Mouse (Mus musculus): ENCODE measurements around the gene Kng1. TPM values are rescaled to one million over a fixed set of nuclear protein-coding genes. Genes with fewer than 3 reads are reported as not detected.
"Not testable (repeated sequence)": the region's sequence is repeated elsewhere in the genome, so short reads cannot be mapped to it uniquely, and the experiment has no call there.

Kng1 gene
- 0.13 and 0.59 TPM in 2 replicates for polyA plus RNA-seq (2014; fragmentation: Nextera tagmentation; extraction: Ambion mirVana)

- ATAC-seq (ENCODE audit: insufficient number of reproducible peaks, insufficient read depth, low FRiP score, low read depth); H3K27me3 ChIP-seq (ENCODE audit: control insufficient read depth, insufficient read depth, low read length); H3K4me2 ChIP-seq (replicated peaks; ENCODE audit: low read depth, low read length); H3K36me3 ChIP-seq (ENCODE audit: control insufficient read depth, insufficient read depth, low read length); H3K9ac ChIP-seq (replicated peaks; ENCODE audit: low read depth, low read length); H3K4me3 ChIP-seq (ENCODE audit: low read depth, low read length); H3K4me1 ChIP-seq (ENCODE audit: control insufficient read depth, insufficient read depth, low read length); H3K27ac ChIP-seq (ENCODE audit: low read length); H3K9me3 ChIP-seq (ENCODE audit: control insufficient read depth, low read depth, low read length): not testable (repeated sequence)
- WGBS = 77% methylated on average over 1 of the region's 1 CpGs
These were observed at the start of gene Kng1 for GRCm38 (mm10) chr16:23057668-23058447. Gene Kng1 (plus strand): TSS chr16:23057865.

- H3K4me1 ChIP-seq (ENCODE audit: control insufficient read depth, insufficient read depth, low read length); H3K4me2 ChIP-seq (replicated peaks; ENCODE audit: low read depth, low read length); H3K27ac ChIP-seq (ENCODE audit: low read length): not testable (repeated sequence)
These were observed 43.9 kb upstream of the Kng1 start for GRCm38 (mm10) chr16:23013786-23014185.

GRCm38 (mm10) chr16:23014645-23015044 lies 43.0 kb upstream of the Kng1 start:
- not testable (repeated sequence) for ATAC-seq (ENCODE audit: insufficient number of reproducible peaks, insufficient read depth, low FRiP score, low read depth); H3K9me3 ChIP-seq (ENCODE audit: control insufficient read depth, low read depth, low read length); H3K4me2 ChIP-seq (replicated peaks; ENCODE audit: low read depth, low read length); H3K4me3 ChIP-seq (ENCODE audit: low read depth, low read length); H3K4me1 ChIP-seq (ENCODE audit: control insufficient read depth, insufficient read depth, low read length); H3K27me3 ChIP-seq (ENCODE audit: control insufficient read depth, insufficient read depth, low read length); H3K9ac ChIP-seq (replicated peaks; ENCODE audit: low read depth, low read length); H3K27ac ChIP-seq (ENCODE audit: low read length); H3K36me3 ChIP-seq (ENCODE audit: control insufficient read depth, insufficient read depth, low read length)
- WGBS = 88% methylated on average over 8 of the region's 8 CpGs

More at GRCm38 (mm10) chr16:23013786-23014185, 43.9 kb upstream of the Kng1 start:
- not testable (repeated sequence) for H3K4me3 ChIP-seq (ENCODE audit: low read depth, low read length); ATAC-seq (ENCODE audit: insufficient number of reproducible peaks, insufficient read depth, low FRiP score, low read depth); H3K27me3 ChIP-seq (ENCODE audit: control insufficient read depth, insufficient read depth, low read length); H3K36me3 ChIP-seq (ENCODE audit: control insufficient read depth, insufficient read depth, low read length); H3K9me3 ChIP-seq (ENCODE audit: control insufficient read depth, low read depth, low read length); H3K9ac ChIP-seq (replicated peaks; ENCODE audit: low read depth, low read length)
- 74% methylated on average over 2 of the region's 2 CpGs for WGBS

- not testable (repeated sequence) for H3K36me3 ChIP-seq (ENCODE audit: control insufficient read depth, insufficient read depth, low read length); H3K4me3 ChIP-seq (ENCODE audit: low read depth, low read length); H3K9ac ChIP-seq (replicated peaks; ENCODE audit: low read depth, low read length); H3K4me2 ChIP-seq (replicated peaks; ENCODE audit: low read depth, low read length); H3K4me1 ChIP-seq (ENCODE audit: control insufficient read depth, insufficient read depth, low read length); H3K27me3 ChIP-seq (ENCODE audit: control insufficient read depth, insufficient read depth, low read length); ATAC-seq (ENCODE audit: insufficient number of reproducible peaks, insufficient read depth, low FRiP score, low read depth); H3K9me3 ChIP-seq (ENCODE audit: control insufficient read depth, low read depth, low read length); H3K27ac ChIP-seq (ENCODE audit: low read length)
- WGBS = 45% methylated on average over 1 of the region's 1 CpGs
These were observed 37.1 kb upstream of the Kng1 start for GRCm38 (mm10) chr16:23020571-23020970.

- H3K9ac ChIP-seq (replicated peaks; ENCODE audit: low read depth, low read length) = no peak overlapping the region
- H3K27me3 ChIP-seq (ENCODE audit: control insufficient read depth, insufficient read depth, low read length) = no peaks in the 10 kb centered on the region
- no peaks in the 10 kb centered on the region for H3K4me1 ChIP-seq (ENCODE audit: control insufficient read depth, insufficient read depth, low read length)
- no peak for ATAC-seq (ENCODE audit: insufficient number of reproducible peaks, insufficient read depth, low FRiP score, low read depth)
- H3K4me3 ChIP-seq (ENCODE audit: low read depth, low read length) = no peak overlapping the region
- H3K27ac ChIP-seq (ENCODE audit: low read length) = no peak overlapping the region
- H3K9me3 ChIP-seq (ENCODE audit: control insufficient read depth, low read depth, low read length) = no peaks in the 10 kb centered on the region
- H3K36me3 ChIP-seq (ENCODE audit: control insufficient read depth, insufficient read depth, low read length) = no peaks in the 10 kb centered on the region
- 68% methylated on average over 6 of the region's 6 CpGs for WGBS
- H3K4me2 ChIP-seq (replicated peaks; ENCODE audit: low read depth, low read length) = no peak overlapping the region
These were observed 32.6 kb upstream of the Kng1 start for GRCm38 (mm10) chr16:23025111-23025510.

- Histone ChIP-seq H3K4me3 (ENCODE audit: low read depth, low read length) (no peak overlapping the region), H3K9me3 (ENCODE audit: control insufficient read depth, low read depth, low read length) (no peaks in the 10 kb centered on the region), H3K36me3 (ENCODE audit: control insufficient read depth, insufficient read depth, low read length) (no peaks in the 10 kb centered on the region), H3K4me2 (replicated peaks; ENCODE audit: low read depth, low read length) (no peak overlapping the region), H3K4me1 (ENCODE audit: control insufficient read depth, insufficient read depth, low read length) (no peaks in the 10 kb centered on the region), H3K27ac (ENCODE audit: low read length) (no peak overlapping the region), H3K9ac (replicated peaks; ENCODE audit: low read depth, low read length) (no peak overlapping the region), H3K27me3 (ENCODE audit: control insufficient read depth, insufficient read depth, low read length) (no peaks in the 10 kb centered on the region)
- ATAC-seq (ENCODE audit: insufficient number of reproducible peaks, insufficient read depth, low FRiP score, low read depth) = no peak
These were observed 31.1 kb upstream of the Kng1 start for GRCm38 (mm10) chr16:23026582-23026981.

GRCm38 (mm10) chr16:23027341-23027740 lies 30.3 kb upstream of the Kng1 start:
- not testable (repeated sequence) for H3K36me3 ChIP-seq (ENCODE audit: control insufficient read depth, insufficient read depth, low read length)

GRCm38 (mm10) chr16:23028966-23029600 lies 28.6 kb upstream of the Kng1 start, which contains the start of gene Kng2:
Gene Kng2 (minus strand): TSS chr16:23029482.
- not testable (repeated sequence) for H3K9me3 ChIP-seq (ENCODE audit: control insufficient read depth, low read depth, low read length); H3K4me2 ChIP-seq (replicated peaks; ENCODE audit: low read depth, low read length); H3K9ac ChIP-seq (replicated peaks; ENCODE audit: low read depth, low read length); H3K27ac ChIP-seq (ENCODE audit: low read length); H3K4me1 ChIP-seq (ENCODE audit: control insufficient read depth, insufficient read depth, low read length); H3K27me3 ChIP-seq (ENCODE audit: control insufficient read depth, insufficient read depth, low read length); ATAC-seq (ENCODE audit: insufficient number of reproducible peaks, insufficient read depth, low FRiP score, low read depth); H3K4me3 ChIP-seq (ENCODE audit: low read depth, low read length); H3K36me3 ChIP-seq (ENCODE audit: control insufficient read depth, insufficient read depth, low read length)
- 82% methylated on average over 3 of the region's 3 CpGs for WGBS

More at GRCm38 (mm10) chr16:23027341-23027740, 30.3 kb upstream of the Kng1 start:
- H3K9me3 ChIP-seq (ENCODE audit: control insufficient read depth, low read depth, low read length); H3K4me1 ChIP-seq (ENCODE audit: control insufficient read depth, insufficient read depth, low read length); ATAC-seq (ENCODE audit: insufficient number of reproducible peaks, insufficient read depth, low FRiP score, low read depth); H3K9ac ChIP-seq (replicated peaks; ENCODE audit: low read depth, low read length); H3K4me3 ChIP-seq (ENCODE audit: low read depth, low read length); H3K4me2 ChIP-seq (replicated peaks; ENCODE audit: low read depth, low read length); H3K27ac ChIP-seq (ENCODE audit: low read length); H3K27me3 ChIP-seq (ENCODE audit: control insufficient read depth, insufficient read depth, low read length): not testable (repeated sequence)
- WGBS = 36% methylated on average over 3 of the region's 3 CpGs
